Mouse (Mus musculus): ENCODE measurements around the gene Clca3b. TPM values are rescaled to one million over a fixed set of nuclear protein-coding genes. Genes with fewer than 3 reads are reported as not detected.

The Clca3b gene
- total RNA-seq, 2 experiments from 2014 or later = not detected

Other genes starting within 250 kb of the Clca3b start
- 120 and 163 TPM in 2 replicates for gene Sh3glb1, start 129.0 kb downstream of the Clca3b start, total RNA-seq (2015; ENCODE audit: low replicate concordance)
- 118 and 151 TPM in 2 replicates for gene Sh3glb1, start 129.0 kb downstream of the Clca3b start, total RNA-seq (2017; ENCODE audit: low replicate concordance)
- 4.2 and 11.5 TPM in 2 replicates for gene Clca3a1, start 88.4 kb downstream of the Clca3b start, total RNA-seq (2015; ENCODE audit: low replicate concordance)
- gene Clca3a1, start 88.4 kb downstream of the Clca3b start, total RNA-seq (2017; ENCODE audit: low replicate concordance) = 9.4 and 11.4 TPM in 2 replicates
- not detected in 2 replicates for gene Clca3a2, start 29.9 kb downstream of the Clca3b start, total RNA-seq (2015; ENCODE audit: low replicate concordance)
- not detected in 2 replicates for gene Clca3a2, start 29.9 kb downstream of the Clca3b start, total RNA-seq (2017; ENCODE audit: low replicate concordance)
- not detected in 2 replicates for gene Clca4b, start 83.2 kb upstream of the Clca3b start, total RNA-seq (2015; ENCODE audit: low replicate concordance)
- not detected in 2 replicates for gene Clca4b, start 83.2 kb upstream of the Clca3b start, total RNA-seq (2017; ENCODE audit: low replicate concordance)
- gene Clca4a, start 125.7 kb upstream of the Clca3b start, total RNA-seq (2015; ENCODE audit: low replicate concordance) = not detected in 2 replicates
- gene Clca4a, start 125.7 kb upstream of the Clca3b start, total RNA-seq (2017; ENCODE audit: low replicate concordance) = not detected in 2 replicates
- not detected in 2 replicates for gene Clca1, start 183.4 kb upstream of the Clca3b start, total RNA-seq (2015; ENCODE audit: low replicate concordance)
- not detected in 2 replicates for gene Clca1, start 183.4 kb upstream of the Clca3b start, total RNA-seq (2017; ENCODE audit: low replicate concordance)